ENCODE assay signal across 8 mouse cellular contexts in genomic region chr15:98762201-98762621, GRCm38 (mm10). TPM values are rescaled to one million over a fixed set of nuclear protein-coding genes. Genes with fewer than 3 reads are reported as not detected.
A peak's percentile ranks its signal among the peaks of the same experiment; 100 is the strongest.
DNase-seq lines count a peak whose midpoint lies in the region; ATAC-seq and TF ChIP-seq lines count a peak whose summit lies in the region.

No protein-coding gene starts in this region.

- peaks cover 2% of the 10 kb centered on the region for H3K36me3 ChIP-seq in ES-E14 (ENCODE audit: control insufficient read depth, insufficient read depth, low read length, poor library complexity, severe bottlenecking)
- peaks cover 41% of the 10 kb centered on the region for H3K36me3 ChIP-seq in hindbrain, embryonic 10.5 days
- peaks cover 3% of the 10 kb centered on the region; the same call in 1 of the 2 replicates for H3K36me3 ChIP-seq in lung, embryonic 16.5 days (ENCODE audit: control insufficient read depth, insufficient read depth, low read length)

- H3K27me3 ChIP-seq in hindbrain, embryonic 10.5 days (ENCODE audit: insufficient read depth, poor library complexity, severe bottlenecking): peaks cover 32% of the 10 kb centered on the region
- H3K27me3 ChIP-seq in lung, embryonic 16.5 days (ENCODE audit: control insufficient read depth, insufficient read depth, low read depth, low read length): peaks cover 6% of the 10 kb centered on the region; the same call in 1 of the 2 replicates

- peak overlapping the region; percentile 64 for H3K27ac ChIP-seq in ES-E14 (ENCODE audit: insufficient read depth, low read depth, low read length, poor library complexity, severe bottlenecking)
- H3K27ac ChIP-seq in hindbrain, embryonic 10.5 days: peak overlapping the region; percentile 94
- peak overlapping the region; percentile 79 for H3K27ac ChIP-seq in lung, embryonic 16.5 days (ENCODE audit: low read length)

- peaks cover 2 to 3% of the 10 kb centered on the region in 2 experiments; a peak in 2 of 4 replicates for H3K4me1 ChIP-seq in ES-E14 (ENCODE audit: control insufficient read depth in 2 of 2, insufficient read depth in 2 of 2, low read length in 2 of 2, poor library complexity in 1 of 2)
- H3K4me1 ChIP-seq in hindbrain, embryonic 10.5 days (replicated peaks): peaks cover 28% of the 10 kb centered on the region
- H3K4me1 ChIP-seq in lung, embryonic 16.5 days (replicated peaks; ENCODE audit: control insufficient read depth, insufficient read depth, low read length): peaks cover 11% of the 10 kb centered on the region

- peak overlapping the region; percentile 97 for H3K9ac ChIP-seq in ES-E14 (ENCODE audit: insufficient read depth, low read depth, low read length, poor library complexity, severe bottlenecking)
- peak overlapping the region; percentile 93 for H3K9ac ChIP-seq in lung, embryonic 16.5 days (ENCODE audit: low read length)

- H3K9me3 ChIP-seq in ES-E14 (ENCODE audit: control insufficient read depth, insufficient read depth, low read depth, low read length): no peaks in the 10 kb centered on the region
- H3K9me3 ChIP-seq in hindbrain, embryonic 10.5 days: no peaks in the 10 kb centered on the region
- H3K9me3 ChIP-seq in lung, embryonic 16.5 days (ENCODE audit: control insufficient read depth, low read length): no peaks in the 10 kb centered on the region

- H3K4me3 ChIP-seq in ES-E14 (ENCODE audit: insufficient read depth in 1 of 2, low read depth in 1 of 2, low read length in 2 of 2, poor library complexity in 1 of 2, severe bottlenecking in 1 of 2): peak overlapping the region; percentile 69 to 99
- H3K4me3 ChIP-seq in hindbrain, embryonic 10.5 days: peak overlapping the region; percentile 99
- peak overlapping the region; percentile 93 for H3K4me3 ChIP-seq in lung, embryonic 16.5 days (ENCODE audit: low read length)

- DNase-seq in ES-E14 (ENCODE audit: low read depth, low spot score): peak; percentile 71
- peak; percentile 62 for DNase-seq in cerebellum, adult 11 months
- DNase-seq in forelimb bud, embryonic 11.5 days (ENCODE audit: low read depth, low spot score): peak; percentile 65
- peak; percentile 76 for DNase-seq in hindbrain, embryonic 10.5 days (ENCODE audit: low spot score)
- DNase-seq in layer of hippocampus, adult 9-11 months: peak; percentile 88
- peak; percentile 55 for DNase-seq in ovary, postnatal 14 days (ENCODE audit: low spot score)
- peak; percentile 82 for DNase-seq in thymus, postnatal 25 days

- peak overlapping the region; percentile 93 for H3K4me2 ChIP-seq in lung, embryonic 16.5 days (ENCODE audit: low read depth, low read length)

- peak; percentile 83 for ATAC-seq in lung, embryonic 16.5 days (ENCODE audit: low read depth)

- WGBS in hindbrain, embryonic 10.5 days: 1% methylated on average over 24 of the region's 24 CpGs
- WGBS in lung, embryonic 16.5 days: under 1% methylated on average over 18 of the region's 24 CpGs

- in situ Hi-C loops in ES-E14 (cut with MboI; ENCODE audit: low sequenced_read_pairs in 2 of 2, unreplicated experiment in 2 of 2): no loop called here

TF ChIP-seq in ES-E14, 5 proteins besides CTCF, POLR2A, EP300 and RAD21:
- TF ChIP-seq MAFK (IDR thresholded peaks at IDR 0.05; ENCODE audit: insufficient read depth, low read depth, low read length) (no peak), CHD2 (IDR thresholded peaks at IDR 0.05; ENCODE audit: low read depth, low read length) (no peak), ZNF384 (IDR thresholded peaks at IDR 0.05; ENCODE audit: low read depth, low read length) (no peak), HCFC1 (IDR thresholded peaks at IDR 0.05; ENCODE audit: borderline replicate concordance, insufficient read depth, low read length) (no peak), ZC3H11A (IDR thresholded peaks at IDR 0.05; ENCODE audit: borderline replicate concordance, low read depth, low read length) (no peak)

RNA-seq across cellular contexts. Expression of gene Arf3, which starts 0.8 kb away (rescaled TPM):
- total RNA-seq in ES-E14 (2012; rRNA removed): 26.2 and 41.2 TPM in 2 replicates
- polyA plus RNA-seq in hindbrain, embryonic 10.5 days (2016; fragmentation: Nextera tagmentation; extraction: Ambion mirVana): 42.6 and 45.1 TPM in 2 replicates
- polyA plus RNA-seq in lung, embryonic 16.5 days (2015; fragmentation: Nextera tagmentation; extraction: Ambion mirVana): 40.2 and 40.6 TPM in 2 replicates

RNA-seq across cellular contexts. Expression of gene Wnt10b, which starts 15.7 kb away (rescaled TPM):
- total RNA-seq in ES-E14 (2012; rRNA removed): 1.1 and 1.3 TPM in 2 replicates
- polyA plus RNA-seq in hindbrain, embryonic 10.5 days (2016; fragmentation: Nextera tagmentation; extraction: Ambion mirVana): 0.21 and 0.44 TPM in 2 replicates
- polyA plus RNA-seq in lung, embryonic 16.5 days (2015; fragmentation: Nextera tagmentation; extraction: Ambion mirVana): 0.13 and 0.23 TPM in 2 replicates

RNA-seq across cellular contexts. Expression of gene Wnt1, which starts 27.4 kb away (rescaled TPM):
- total RNA-seq in ES-E14 (2012; rRNA removed): not detected in 2 replicates
- polyA plus RNA-seq in hindbrain, embryonic 10.5 days (2016; fragmentation: Nextera tagmentation; extraction: Ambion mirVana): 13.7 and 13.8 TPM in 2 replicates
- not detected in 2 replicates for polyA plus RNA-seq in lung, embryonic 16.5 days (2015; fragmentation: Nextera tagmentation; extraction: Ambion mirVana)

RNA-seq across cellular contexts. Expression of gene Fkbp11, which starts 34.2 kb away (rescaled TPM):
- 105 and 119 TPM in 2 replicates for total RNA-seq in ES-E14 (2012; rRNA removed)
- 12.9 and 15.9 TPM in 2 replicates for polyA plus RNA-seq in hindbrain, embryonic 10.5 days (2016; fragmentation: Nextera tagmentation; extraction: Ambion mirVana)
- polyA plus RNA-seq in lung, embryonic 16.5 days (2015; fragmentation: Nextera tagmentation; extraction: Ambion mirVana): 32.5 and 33.5 TPM in 2 replicates

RNA-seq across cellular contexts. Expression of gene Ddn, which starts 47.1 kb away (rescaled TPM):
- 0.11 and 0.22 TPM in 2 replicates for total RNA-seq in ES-E14 (2012; rRNA removed)
- 0.21 and 0.56 TPM in 2 replicates for polyA plus RNA-seq in hindbrain, embryonic 10.5 days (2016; fragmentation: Nextera tagmentation; extraction: Ambion mirVana)
- polyA plus RNA-seq in lung, embryonic 16.5 days (2015; fragmentation: Nextera tagmentation; extraction: Ambion mirVana): not detected in 2 replicates

Comparison
In these comparisons a context has a peak if more than half of its experiments do, and no peak if none do; other contexts are left out.
1. Peak in every context shown above with its lines: DNase-seq, ATAC-seq, H3K4me3 ChIP-seq and H3K27ac ChIP-seq.
2. RNA of gene Wnt1, which starts 27.4 kb away (polyA plus RNA-seq): 13.7 to 13.8 TPM in hindbrain, embryonic 10.5 days; not detected in lung, embryonic 16.5 days; every median in the first group is over 10 times any median in the second.